Mouse (Mus musculus) spleen, adult 2 months (tissue): ENCODE results near the gene Wdr75.

Source experiments
- CTCF ChIP-seq: fragments of 200-500 bp; IDR thresholded peaks from 2 replicates; pipeline ENCODE4 v1.5.1; 2011; ENCODE audit warnings: mild to moderate bottlenecking, inconsistent platforms; ENCODE audit not compliant: insufficient read depth, insufficient read length, insufficient replicate concordance; ENCODE audit errors: extremely low read depth
- POLR2A ChIP-seq: fragments of 200-500 bp; IDR thresholded peaks from 2 replicates; pipeline ENCODE4 v1.6.1; 2011; ENCODE audit warnings: low read depth, low read length, inconsistent platforms

DNA sequence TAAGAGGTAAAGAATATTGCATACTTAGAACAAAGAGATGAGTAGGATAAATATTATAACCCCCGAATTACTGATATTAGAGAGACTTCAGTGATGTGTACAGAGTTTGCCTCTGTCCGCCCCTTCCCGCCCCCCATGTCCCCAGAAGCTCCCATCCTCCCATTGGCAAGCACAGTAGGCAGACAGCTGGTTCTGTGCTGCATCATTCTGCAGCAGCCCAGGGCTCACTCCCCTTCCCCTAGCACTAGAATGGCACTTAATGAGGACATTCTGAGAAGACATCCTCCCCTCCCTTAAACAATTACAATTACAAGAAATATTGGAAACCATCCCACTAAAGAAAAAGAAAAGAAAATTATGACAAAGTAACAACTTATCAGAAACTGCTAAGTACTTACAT lies 68.7 kb downstream of the Wdr75 start:
- TF ChIP-seq CTCF (no peak), POLR2A (no peak)
